Mouse (Mus musculus): ENCODE measurements around the gene Gm43191. TPM values are rescaled to one million over a fixed set of nuclear protein-coding genes. Genes with fewer than 3 reads are reported as not detected.
A peak's percentile ranks its signal among the peaks of the same experiment; 100 is the strongest.

The Gm43191 gene
- polyA plus RNA-seq (2012; rRNA removed), result not detected in 2 replicates

DNA sequence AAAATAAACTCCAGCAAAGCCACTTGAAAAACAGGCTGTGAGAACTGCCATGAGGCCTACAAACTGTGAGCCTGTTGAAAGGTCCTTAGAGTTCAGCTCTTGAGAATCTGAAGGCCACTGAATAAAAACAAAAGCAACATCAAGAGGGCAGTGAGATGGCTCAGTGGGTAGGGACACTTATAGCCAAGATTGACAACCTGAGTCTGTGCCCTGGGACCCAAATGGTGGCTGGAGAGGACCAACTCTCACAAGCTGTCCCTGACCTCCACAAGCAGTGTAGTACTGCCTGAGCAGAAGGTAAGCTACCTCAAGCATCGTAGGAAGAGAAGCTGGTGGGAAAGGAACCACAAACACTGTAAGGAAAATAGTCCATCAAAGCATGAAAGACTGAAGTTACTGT, at the start of gene Gm43191:
Gm43191 (minus strand) TSS at position 101 of the 400 bp plus-strand sequence.
- DNase-seq, result no peak
- WGBS, result 100% methylated on average over 1 of the region's 1 CpGs
- TF ChIP-seq POLR2A (IDR thresholded peaks at IDR 0.05; ENCODE audit: borderline replicate concordance, extremely low read depth, low read depth, low read length), result no peak
- TF ChIP-seq CTCF (IDR thresholded peaks at IDR 0.05; ENCODE audit: insufficient read depth, low read length), result no peak
- Histone ChIP-seq H3K4me1 (ENCODE audit: control insufficient read depth, insufficient read depth, low read length) (no peaks in the 10 kb centered on the region), H3K4me3 (replicated peaks; ENCODE audit: extremely low read depth, low read depth, low read length) (no peak within 1 kb of the TSS)

DNA sequence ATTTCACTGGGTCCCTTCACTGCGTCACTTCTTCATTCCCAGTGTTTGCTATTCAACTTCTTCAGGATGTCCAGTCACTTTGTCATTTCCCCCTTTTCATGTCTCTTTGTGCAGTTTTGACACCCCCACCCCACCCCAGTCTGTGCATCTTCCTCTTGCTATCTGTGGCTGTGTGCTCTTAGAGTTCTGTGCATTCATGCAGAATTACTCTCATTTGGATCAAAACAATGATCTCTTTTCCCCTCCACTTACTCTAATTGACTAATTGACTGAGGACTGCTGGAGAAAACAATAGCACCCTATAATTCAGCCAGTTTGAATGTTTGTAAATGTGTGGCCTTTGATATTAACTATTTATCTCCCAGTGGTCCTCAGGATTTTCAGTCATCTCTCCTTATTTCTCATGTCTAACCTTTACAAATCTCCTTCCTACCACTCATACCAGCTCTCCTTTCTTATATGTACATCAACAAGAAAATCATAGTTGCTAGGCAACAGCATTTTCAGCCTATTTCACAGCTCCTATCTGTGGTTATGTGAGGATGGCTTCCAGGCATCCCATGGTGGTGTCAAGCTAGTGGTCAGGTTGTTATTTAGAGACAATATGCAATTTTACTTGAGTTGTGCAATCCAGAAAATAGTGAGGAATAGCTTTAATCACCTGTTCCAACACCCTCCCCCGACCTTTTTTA, 48.6 kb upstream of the Gm43191 start:
- no peak for TF ChIP-seq POLR2A (IDR thresholded peaks at IDR 0.05; ENCODE audit: borderline replicate concordance, extremely low read depth, low read depth, low read length)
- no peak for TF ChIP-seq CTCF (IDR thresholded peaks at IDR 0.05; ENCODE audit: insufficient read depth, low read length)
- H3K4me1 ChIP-seq (ENCODE audit: control insufficient read depth, insufficient read depth, low read length), result peaks cover 3% of the 10 kb centered on the region
- no peak for DNase-seq
- 52% methylated on average over 2 of the region's 2 CpGs for WGBS
- no peak overlapping the region for H3K4me3 ChIP-seq (replicated peaks; ENCODE audit: extremely low read depth, low read depth, low read length)

DNA sequence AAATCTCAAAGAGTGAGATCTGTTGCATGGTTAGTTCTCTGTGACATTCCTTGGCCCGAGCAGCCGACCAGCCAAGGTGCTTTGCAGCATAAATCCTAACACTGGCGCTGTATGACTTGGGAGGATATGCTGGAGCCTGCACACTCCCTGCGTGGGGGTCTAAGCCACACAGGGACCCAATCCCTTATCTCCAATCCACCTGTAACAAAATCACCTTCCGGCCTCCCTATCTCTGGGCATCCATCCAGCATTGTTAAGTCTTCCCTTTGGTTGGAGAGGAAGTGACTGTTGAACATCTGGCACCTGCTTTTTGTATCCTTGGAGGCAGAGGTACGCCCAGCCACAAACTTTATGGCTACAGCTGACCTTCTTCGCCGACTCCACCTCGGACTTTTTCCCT, 45.7 kb upstream of the Gm43191 start:
- Histone ChIP-seq H3K4me3 (replicated peaks; ENCODE audit: extremely low read depth, low read depth, low read length) (no peak overlapping the region), H3K4me1 (ENCODE audit: control insufficient read depth, insufficient read depth, low read length) (peaks cover 3% of the 10 kb centered on the region)
- WGBS, result 27% methylated on average over 9 of the region's 9 CpGs
- no peak for DNase-seq
- no peak for TF ChIP-seq POLR2A (IDR thresholded peaks at IDR 0.05; ENCODE audit: borderline replicate concordance, extremely low read depth, low read depth, low read length)
- no peak for TF ChIP-seq CTCF (IDR thresholded peaks at IDR 0.05; ENCODE audit: insufficient read depth, low read length)

DNA sequence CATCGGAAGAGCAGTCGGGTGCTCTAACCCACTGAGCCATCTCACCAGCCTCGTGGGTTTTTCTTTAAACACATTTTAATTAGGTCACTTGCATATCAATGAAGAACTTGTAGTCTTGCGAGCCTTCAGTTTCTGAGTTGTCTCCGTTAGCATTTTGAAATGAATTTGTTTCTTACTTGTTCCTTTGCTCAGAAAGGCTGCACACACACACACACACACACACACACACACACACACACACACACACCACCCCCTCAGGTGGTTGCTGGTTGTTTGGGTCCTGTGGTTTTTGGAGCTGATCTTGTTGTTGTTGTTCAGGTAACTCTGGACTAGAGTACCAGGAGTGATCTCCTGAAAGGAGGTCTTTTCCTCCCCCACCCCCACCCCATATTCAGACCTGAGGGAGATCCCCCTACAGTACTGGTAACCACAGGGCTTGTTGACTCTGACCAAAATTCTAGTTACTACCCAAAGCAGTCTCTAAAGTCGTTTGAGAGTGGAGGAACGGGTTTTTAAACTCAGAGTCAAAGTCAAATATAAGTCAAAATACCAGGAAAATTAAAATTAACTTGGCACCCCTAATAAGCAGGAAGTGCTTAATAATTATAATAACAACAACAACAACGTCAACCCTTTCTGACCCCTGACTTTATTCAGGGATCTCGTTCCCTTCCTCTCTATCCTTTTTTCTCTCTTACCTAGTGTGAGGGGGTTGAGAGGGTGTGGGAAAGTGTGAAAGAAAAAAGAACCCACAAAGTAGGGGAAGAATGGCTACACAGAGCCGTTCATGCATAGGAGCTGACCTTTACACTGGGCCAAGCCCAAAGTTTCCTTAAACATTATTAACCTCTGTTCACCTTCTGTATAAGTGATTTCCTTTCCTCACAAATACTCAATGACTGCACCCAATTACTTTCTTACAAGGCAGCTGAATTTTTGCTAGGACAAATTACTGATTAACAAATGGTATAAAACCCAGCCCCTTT, 42.7 kb upstream of the Gm43191 start:
- TF ChIP-seq CTCF (IDR thresholded peaks at IDR 0.05; ENCODE audit: insufficient read depth, low read length) (no peak), POLR2A (IDR thresholded peaks at IDR 0.05; ENCODE audit: borderline replicate concordance, extremely low read depth, low read depth, low read length) (no peak)
- Histone ChIP-seq H3K4me1 (ENCODE audit: control insufficient read depth, insufficient read depth, low read length) (peaks cover 3% of the 10 kb centered on the region), H3K4me3 (replicated peaks; ENCODE audit: extremely low read depth, low read depth, low read length) (no peak overlapping the region)
- DNase-seq, result no peak
- 57% methylated on average over 10 of the region's 10 CpGs for WGBS

DNA sequence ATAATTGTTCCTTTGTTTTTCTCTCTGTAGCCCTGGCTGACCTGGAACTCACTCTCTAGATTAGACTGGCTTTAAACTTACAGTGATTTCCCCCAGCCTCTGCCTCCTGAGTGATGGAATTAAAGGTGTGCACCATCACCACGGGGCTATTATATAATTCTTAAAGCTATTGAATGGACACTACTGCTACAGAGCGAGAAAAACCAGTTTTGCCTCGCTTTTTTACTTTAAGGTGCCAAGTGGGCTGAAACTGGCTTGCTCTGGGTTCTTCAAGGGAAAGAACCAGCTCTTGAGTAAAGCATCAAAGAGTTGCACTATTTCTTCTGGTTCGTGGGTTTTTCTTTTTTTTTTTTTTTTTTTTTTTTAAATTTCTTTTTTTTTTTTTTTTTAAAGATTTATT, 41.9 kb upstream of the Gm43191 start:
- Histone ChIP-seq H3K4me3 (replicated peaks; ENCODE audit: extremely low read depth, low read depth, low read length) (no peak overlapping the region), H3K4me1 (ENCODE audit: control insufficient read depth, insufficient read depth, low read length) (peaks cover 3% of the 10 kb centered on the region)
- TF ChIP-seq POLR2A (IDR thresholded peaks at IDR 0.05; ENCODE audit: borderline replicate concordance, extremely low read depth, low read depth, low read length) (no peak), CTCF (IDR thresholded peaks at IDR 0.05; ENCODE audit: insufficient read depth, low read length) (no peak)
- 62% methylated on average over 4 of the region's 4 CpGs for WGBS
- no peak for DNase-seq

DNA sequence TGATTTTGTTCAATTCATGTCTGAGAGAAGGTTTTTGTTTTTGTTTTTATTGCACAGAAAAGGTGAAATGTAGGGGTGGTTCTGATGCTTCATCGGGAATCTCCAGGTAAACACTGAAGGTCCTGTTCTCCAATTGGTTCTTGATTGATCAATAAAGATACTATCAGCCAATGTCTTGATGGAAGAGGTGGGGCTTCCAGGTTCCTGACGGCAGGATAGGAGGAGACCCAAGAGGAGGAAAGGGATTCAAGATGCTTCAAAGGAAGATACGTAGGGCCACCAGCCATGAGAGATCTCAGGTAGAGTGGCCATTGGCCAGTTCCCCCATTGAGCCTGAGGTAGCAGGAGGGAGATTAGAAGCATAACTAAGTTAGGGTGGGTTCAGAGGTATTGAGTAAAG, 37.9 kb upstream of the Gm43191 start:
- Histone ChIP-seq H3K4me1 (ENCODE audit: control insufficient read depth, insufficient read depth, low read length) (no peaks in the 10 kb centered on the region), H3K4me3 (replicated peaks; ENCODE audit: extremely low read depth, low read depth, low read length) (no peak overlapping the region)
- WGBS, result 67% methylated on average over 3 of the region's 3 CpGs
- TF ChIP-seq CTCF (IDR thresholded peaks at IDR 0.05; ENCODE audit: insufficient read depth, low read length) (no peak), POLR2A (IDR thresholded peaks at IDR 0.05; ENCODE audit: borderline replicate concordance, extremely low read depth, low read depth, low read length) (no peak)
- DNase-seq, result no peak

DNA sequence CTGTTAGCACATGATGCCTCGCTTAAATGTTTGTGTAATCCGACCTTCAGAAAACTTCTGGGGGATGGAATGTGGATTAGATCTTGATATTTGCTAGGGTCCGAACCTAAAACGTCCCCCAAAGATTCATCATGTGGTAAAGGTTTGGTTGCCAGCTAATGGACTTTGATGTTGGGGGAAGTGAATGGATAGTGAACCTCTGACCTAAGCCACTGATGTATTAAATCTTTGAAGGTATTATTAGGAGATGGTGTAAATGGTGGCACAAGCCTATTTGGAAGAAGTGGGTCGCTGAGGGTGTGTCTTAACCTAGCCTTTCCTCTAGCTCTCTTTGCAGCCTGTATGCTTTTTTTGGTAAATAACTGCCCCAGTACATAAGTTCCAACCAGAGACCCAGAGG, 32.0 kb upstream of the Gm43191 start:
- no peak for TF ChIP-seq CTCF (IDR thresholded peaks at IDR 0.05; ENCODE audit: insufficient read depth, low read length)
- TF ChIP-seq POLR2A (IDR thresholded peaks at IDR 0.05; ENCODE audit: borderline replicate concordance, extremely low read depth, low read depth, low read length), result no peak
- 24% methylated on average over 5 of the region's 5 CpGs for WGBS
- no peak for DNase-seq
- Histone ChIP-seq H3K4me1 (ENCODE audit: control insufficient read depth, insufficient read depth, low read length) (peaks cover 10% of the 10 kb centered on the region), H3K4me3 (replicated peaks; ENCODE audit: extremely low read depth, low read depth, low read length) (peak overlapping the region; percentile 93)

DNA sequence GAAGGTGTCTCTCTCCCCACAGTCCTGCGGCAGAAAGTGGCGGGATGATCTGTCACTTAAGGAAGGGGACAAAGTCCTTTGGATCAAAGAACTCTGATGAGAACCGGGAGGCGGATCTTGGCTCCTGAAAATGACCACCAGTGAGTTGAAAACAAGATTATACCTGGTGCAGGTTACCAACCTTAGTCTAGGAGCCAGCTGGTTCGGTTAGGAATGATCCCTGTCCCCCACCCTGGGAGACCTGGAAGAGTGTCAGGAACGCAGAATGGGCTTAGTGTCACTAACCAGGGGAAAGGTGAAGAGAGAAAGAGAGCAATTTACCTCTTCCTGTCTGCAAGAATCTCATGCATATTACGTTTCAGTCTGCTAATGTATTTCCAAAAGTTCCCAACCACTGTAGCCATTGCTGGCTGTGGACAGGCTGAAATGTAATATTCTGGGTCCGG, 31.4 kb upstream of the Gm43191 start, which contains the start of gene Slc35a3:
Slc35a3 (minus strand) TSS at position 396 of the 446 bp plus-strand sequence.
- Histone ChIP-seq H3K4me3 (replicated peaks; ENCODE audit: extremely low read depth, low read depth, low read length) (peak within 1 kb of the TSS; percentile 93), H3K4me1 (ENCODE audit: control insufficient read depth, insufficient read depth, low read length) (peaks cover 10% of the 10 kb centered on the region)
- WGBS, result 2% methylated on average over 8 of the region's 8 CpGs
- TF ChIP-seq POLR2A (IDR thresholded peaks at IDR 0.05; ENCODE audit: borderline replicate concordance, extremely low read depth, low read depth, low read length), result no peak
- TF ChIP-seq CTCF (IDR thresholded peaks at IDR 0.05; ENCODE audit: insufficient read depth, low read length), result no peak
- DNase-seq, result no peak

DNA sequence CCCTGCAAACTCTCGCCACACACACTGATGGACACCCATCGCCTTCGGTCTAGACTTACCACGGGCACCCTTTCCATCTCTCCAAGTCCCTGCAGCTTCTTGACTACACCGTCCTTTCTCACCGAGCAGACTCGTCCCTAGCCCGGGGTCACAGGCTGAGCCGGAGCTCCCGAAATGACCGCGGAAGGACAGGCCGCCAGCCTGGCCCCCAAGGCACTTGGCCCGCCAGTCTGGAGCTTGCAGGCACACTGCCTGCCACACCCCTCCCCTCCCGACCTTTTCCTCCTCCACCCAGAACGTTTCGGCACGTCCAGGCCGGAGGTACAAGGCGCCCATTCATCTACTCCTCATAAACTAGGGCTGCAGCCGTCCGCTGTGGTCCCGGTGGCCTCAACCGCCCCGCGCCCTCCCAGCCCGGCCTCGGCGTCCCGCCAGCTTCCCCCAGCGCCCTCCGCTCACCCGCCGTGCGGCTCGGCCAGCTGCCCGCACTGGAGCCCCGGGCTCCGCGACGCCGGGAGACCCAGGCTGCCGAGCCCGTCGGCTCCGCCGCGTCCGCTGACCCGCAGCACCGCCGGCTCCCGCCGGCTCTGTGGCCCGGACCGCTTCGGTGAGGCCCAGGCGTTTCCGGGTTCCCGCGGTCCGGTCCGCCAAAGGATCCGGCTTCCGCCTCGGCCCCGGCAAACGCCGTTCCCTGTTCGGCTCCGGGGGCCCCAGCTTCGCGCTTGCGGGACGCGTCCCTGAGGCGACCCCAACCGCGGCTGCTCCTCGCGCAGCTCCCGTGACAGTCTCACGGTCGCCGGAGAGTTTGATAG, 30.8 kb upstream of the Gm43191 start:
- peaks cover 10% of the 10 kb centered on the region for H3K4me1 ChIP-seq (ENCODE audit: control insufficient read depth, insufficient read depth, low read length)
- DNase-seq, result peak; percentile 82
- TF ChIP-seq CTCF (IDR thresholded peaks at IDR 0.05; ENCODE audit: insufficient read depth, low read length) (no peak), POLR2A (IDR thresholded peaks at IDR 0.05; ENCODE audit: borderline replicate concordance, extremely low read depth, low read depth, low read length) (no peak)
- WGBS, result 1% methylated on average over 83 of the region's 85 CpGs
- H3K4me3 ChIP-seq (replicated peaks; ENCODE audit: extremely low read depth, low read depth, low read length), result peak overlapping the region; percentile 93

All from lung, adult 2 months (tissue).